Mouse (Mus musculus) lung, adult 2 months (tissue): Measurements from ENCODE around the gene Nup214.

Source experiments
- CTCF ChIP-seq: fragments of 200-500 bp; IDR thresholded peaks from 2 replicates; pipeline ENCODE4 v1.5.1; 2011; ENCODE audit warnings: mild to moderate bottlenecking, low read length, control low read depth; ENCODE audit not compliant: insufficient read depth
- POLR2A ChIP-seq: fragments of 200-500 bp; IDR thresholded peaks from 2 replicates; pipeline ENCODE4 v1.6.1; 2011; ENCODE audit warnings: low read depth, mild to moderate bottlenecking, control low read depth, low read length, borderline replicate concordance; ENCODE audit errors: extremely low read depth

DNA sequence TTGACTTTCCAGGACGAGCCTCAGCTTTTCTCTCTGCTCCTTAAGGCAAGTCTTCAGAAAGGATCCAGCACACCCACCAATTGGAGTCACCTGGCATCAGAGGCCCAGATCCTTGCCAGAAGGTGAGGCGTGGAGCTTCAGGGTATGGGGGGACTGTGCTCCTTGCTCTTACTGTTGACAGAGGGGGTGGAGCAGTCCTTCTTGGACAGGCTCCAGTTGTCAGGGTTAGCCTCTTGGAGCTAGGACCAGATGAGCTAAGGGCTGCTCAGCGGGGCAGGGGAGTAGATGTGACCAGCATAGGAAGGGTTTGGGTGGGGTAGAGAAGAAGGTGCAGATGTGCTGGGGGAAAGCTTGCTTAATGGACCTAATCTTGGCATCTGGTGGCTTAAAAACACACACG, 48.3 kb upstream of the Nup214 start:
- TF ChIP-seq POLR2A (no peak), CTCF (no peak)
